Mouse (Mus musculus): ENCODE data around the gene 1810009A15Rik.
A peak's percentile ranks its signal among the peaks of the same experiment; 100 is the strongest.

Gene 1810009A15Rik

DNA sequence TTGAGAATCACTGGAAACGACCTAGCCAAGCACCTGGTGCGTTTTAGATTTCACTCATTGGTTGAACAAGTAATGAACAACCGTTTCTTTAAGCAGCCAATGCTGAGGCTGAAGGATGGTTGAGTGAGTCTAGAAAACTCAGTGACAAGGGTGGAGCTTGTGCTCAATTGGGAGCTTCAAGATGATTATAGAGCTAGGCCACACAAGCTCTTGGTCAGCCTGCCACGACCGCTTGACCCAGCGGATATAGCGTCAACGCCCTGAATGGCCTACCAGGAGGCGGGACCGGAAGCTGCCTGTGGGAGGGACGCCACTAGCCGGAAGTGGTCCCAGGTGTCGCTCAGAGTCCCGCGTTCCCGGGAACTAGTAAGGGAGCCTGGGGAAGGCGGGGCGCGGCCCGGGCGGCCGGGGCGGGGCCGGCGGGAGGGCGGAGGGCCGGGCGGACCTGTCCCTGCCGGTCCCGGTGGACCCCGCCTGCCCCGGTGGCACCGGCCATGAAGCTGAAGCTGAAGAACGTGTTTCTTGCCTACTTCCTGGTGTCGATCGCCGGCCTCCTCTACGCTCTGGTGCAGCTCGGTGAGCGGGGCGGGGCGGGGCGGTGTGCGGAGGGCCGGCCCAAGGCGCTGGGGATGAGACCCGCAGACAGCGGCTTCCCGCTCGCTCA, 31.6 kb downstream of the 1810009A15Rik start, which contains the start of gene B3gat3:
Gene B3gat3 (plus strand): TSS at position 302 of the 664 bp plus-strand sequence.
- DNase-seq (ENCODE audit: low read depth, low spot score) = peak; percentile 88

DNA sequence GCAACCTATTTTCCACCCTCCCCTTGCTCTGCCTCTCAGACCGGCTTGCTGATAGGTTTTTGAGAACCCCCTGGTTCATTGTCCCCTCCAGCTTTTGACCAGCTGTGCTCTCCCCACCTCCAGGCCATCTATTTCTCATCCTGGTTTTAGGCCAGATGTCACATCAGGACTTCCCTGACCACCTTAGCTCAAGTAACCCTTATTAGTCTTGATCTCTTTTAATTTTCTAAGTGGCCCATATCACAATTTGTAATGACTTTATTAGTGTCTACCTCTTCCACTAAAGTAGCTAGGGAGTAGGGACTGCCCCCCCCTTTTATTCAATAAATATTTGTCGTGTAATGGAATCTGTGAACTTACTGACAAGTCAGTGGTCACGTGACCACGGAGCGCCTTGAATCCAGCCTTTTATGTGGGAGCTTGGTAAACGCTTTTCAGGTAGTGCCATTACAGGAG, 32.2 kb downstream of the 1810009A15Rik start:
- no peak for DNase-seq (ENCODE audit: low read depth, low spot score)

DNA sequence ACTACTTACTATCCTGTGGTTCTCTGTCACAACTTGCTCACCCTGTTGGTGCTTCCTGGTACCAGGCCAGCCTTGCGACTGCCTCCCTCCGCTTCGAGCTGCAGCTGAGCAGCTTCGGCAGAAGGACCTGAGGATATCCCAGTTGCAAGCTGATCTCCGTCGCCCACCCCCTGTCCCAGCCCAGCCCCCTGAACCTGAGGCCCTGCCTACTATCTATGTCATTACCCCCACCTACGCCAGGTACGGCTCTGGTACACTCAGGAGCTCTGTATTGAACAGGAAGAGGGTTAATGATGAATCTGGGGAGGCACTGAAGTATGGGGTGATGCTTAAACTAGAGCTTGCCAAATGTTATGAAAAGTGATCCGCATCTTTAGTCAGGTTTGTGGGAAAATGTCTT, 33.1 kb downstream of the 1810009A15Rik start:
- no peak for DNase-seq (ENCODE audit: low read depth, low spot score)

DNA sequence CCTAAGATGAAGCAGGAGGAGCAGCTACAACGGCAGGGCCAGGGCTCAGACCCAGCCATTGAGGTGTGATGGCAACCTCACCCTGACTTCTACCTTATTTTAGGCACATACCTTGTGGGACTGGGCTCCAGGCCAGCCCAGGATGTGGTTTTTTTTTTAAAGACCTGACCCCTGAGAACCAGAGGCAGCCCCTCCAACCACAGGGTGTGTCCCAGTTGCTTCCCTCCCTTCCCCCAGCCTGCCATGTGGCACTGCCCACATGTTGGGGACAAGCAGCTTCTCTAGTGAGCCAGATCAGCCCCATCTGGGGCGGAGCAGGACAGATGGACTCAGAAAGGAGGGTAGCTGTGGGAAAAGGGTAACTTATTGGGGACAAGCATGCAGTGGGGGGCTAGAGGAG, 38.1 kb downstream of the 1810009A15Rik start:
- no peak for DNase-seq (ENCODE audit: low read depth, low spot score)

DNA sequence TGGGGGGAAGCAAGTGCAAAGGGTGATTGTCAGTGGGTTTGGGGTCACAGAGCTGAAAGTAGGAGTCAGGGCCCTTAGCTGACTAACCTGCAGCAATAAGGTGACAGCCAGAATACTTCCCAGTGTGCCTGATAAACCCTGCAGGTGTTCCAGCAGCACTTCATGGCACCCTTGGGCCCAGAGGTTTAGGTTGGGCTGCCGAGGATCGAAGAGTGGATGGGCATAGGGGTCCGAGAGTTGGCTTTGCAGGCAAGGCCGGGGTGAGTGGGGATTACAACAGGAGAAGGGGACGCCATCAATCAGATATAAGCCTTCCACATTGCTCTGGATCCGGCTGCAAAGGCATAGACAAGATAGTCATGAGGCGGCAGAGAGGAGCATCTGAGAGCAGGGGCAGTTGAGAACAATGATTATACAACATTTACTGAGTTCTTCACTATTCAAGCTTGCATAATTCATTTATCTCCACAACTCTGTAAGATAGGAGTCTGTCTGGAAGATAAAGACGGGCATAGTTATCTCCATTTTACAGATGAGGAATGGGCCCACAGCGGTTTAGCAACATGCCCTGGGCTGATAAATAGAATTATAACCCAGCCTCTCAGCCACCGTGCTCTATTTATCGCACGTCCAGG, 39.4 kb downstream of the 1810009A15Rik start:
- DNase-seq (ENCODE audit: low read depth, low spot score) = no peak

DNA sequence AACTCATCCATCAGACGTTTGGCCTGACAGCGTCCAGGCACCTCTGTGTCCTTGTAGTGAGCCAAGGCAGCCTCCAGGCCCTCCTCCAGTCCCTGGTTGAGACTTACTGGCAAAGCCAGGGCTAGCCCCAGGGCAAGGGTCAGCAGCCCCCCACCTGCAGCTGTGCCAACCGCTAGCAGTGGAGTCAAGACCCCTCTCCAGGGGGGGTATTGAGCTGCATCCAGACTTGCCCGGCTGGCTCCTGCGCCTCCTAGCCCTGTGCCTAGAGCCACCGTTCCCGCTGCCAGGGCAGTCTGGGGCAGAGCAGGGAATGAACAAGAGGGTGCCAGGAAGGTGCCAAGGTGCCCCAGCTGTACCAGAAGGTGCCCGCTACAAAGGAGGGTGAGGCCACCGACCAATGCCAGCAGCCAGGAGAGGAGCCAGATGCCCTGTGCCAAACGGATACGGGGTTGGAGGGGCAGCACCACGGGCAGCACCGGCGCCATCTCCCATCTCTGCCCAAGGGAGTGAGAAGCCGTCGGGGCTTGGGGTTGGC, 40.1 kb downstream of the 1810009A15Rik start:
- DNase-seq (ENCODE audit: low read depth, low spot score) = no peak

DNA sequence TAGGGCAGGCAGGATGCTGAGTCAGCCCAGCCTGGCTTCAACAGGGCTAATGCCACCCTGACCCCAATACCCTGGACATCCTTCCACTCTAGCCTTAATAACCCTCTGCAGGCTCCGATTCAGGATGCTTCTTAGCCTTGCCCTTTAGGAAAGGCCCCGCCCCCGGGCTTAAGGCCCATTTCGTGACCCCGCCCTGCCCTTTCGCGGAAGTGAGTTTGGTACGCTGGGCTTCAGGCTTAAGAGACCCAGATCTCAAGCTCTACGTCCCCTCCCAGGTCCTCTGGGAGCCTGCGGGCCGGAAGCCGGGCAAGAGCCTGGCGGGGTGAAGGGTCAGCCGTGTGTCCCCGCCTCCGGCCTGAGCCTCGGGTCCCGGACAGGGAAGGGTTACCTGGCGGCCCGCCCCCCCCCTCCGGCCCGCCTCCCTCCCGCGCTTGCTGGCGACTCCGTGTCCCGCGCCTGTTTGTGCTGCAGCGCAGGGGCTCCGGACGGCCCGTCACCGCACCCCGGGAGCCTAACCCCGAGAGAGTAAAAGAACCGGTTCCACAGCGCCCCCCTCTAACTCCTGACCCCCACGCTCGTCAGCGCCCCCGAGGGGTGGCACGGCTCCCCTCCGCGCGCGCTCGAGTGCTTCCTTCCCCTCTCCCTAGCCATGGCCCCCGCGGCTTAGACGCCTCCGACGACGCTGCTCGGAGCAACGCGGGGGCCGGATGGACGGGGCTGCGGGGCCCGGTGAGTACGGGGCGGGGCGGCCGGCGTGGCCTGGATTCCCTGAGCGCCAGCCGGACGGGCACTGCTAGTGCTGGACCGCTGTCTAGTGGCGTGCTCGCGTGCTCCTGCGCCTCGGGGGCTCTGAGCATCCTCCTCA, 40.8 kb downstream of the 1810009A15Rik start, which contains the start of the genes Rom1 and Eml3:
Gene Rom1 (minus strand): TSS at position 133 of the 865 bp plus-strand sequence.
Gene Eml3 (plus strand): TSS at position 329 of the 865 bp plus-strand sequence.
- DNase-seq (ENCODE audit: low read depth, low spot score) = no peak

DNA sequence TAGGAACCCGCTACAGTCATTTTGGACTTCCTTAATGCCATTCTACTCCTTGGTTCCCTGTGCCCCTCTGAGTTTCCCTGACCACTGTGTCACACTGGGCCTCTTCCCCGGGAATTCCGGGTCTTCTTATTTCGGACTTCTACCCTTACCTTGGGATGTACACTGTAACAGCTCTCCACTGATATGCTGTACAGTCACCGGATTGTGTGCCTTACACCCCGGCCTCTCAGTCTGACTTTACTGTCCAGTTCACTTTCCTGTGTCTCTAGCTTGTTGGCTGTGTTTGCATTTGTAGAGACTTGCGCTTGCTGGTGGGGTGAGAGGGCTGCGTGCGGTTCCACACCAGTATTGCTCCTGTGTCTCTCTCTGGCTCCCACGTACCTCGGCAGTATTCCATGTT, 41.5 kb downstream of the 1810009A15Rik start:
- no peak for DNase-seq (ENCODE audit: low read depth, low spot score)

DNA sequence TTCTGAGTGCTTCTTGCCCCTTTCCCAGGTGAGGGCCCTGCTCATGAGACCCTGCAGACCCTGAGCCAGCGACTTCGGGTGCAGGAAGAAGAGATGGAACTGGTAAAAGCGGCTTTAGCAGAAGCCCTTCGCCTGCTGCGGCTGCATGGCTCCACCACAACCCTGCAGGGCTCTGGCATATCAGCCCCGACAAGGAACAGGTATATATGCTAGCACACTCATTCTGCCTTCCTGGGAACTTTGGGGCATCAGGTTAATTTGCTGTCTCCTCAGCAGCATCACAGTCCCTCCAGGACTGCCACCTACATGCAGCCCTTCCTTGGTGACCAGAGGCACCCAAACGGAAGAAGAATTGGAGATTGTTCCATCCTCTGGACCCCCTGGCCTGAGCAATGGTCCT, 42.1 kb downstream of the 1810009A15Rik start:
- no peak for DNase-seq (ENCODE audit: low read depth, low spot score)

DNA sequence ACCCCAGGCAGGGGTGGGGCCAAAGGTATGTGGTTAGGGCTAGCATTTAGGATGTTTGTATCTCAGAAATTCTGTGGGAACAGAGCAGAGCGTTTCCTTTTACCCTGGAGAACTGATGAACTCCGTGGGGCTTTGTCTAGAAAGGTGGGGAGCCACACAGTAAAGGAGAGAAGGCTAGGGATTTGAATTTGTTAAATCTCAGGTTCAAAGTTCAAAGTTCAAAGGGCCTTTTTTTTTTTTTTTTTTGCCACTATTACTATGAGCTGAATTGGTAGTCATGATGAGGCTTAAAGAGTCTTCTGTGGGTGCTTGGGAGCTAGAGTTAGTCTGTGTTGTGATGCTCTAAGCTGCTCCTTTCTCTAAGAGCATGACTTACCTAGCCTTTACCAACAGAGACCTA, 48.1 kb downstream of the 1810009A15Rik start:
- DNase-seq (ENCODE audit: low read depth, low spot score) = no peak
